Comparison of ENCODE assay signal across 32 mouse cellular contexts in the genomic region with DNA sequence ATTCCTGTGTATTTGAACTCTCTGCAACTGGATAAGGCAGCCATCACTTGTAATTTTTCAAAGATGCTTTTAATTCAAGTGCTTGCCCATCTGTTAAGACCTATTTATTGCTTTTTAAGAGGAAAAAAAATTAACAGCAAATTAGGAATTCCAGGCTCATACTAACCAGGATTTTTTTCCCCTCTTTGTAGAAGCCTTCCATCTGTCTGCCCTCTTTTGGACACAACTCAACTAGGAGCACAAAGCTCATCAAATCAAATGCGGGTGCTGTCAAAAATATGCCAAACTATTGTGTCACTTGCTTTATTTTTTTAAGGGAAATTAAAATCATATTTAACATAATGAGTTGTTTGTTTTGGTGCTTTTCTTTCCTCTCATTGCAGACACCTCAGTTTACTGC. TPM values are rescaled to one million over a fixed set of nuclear protein-coding genes. Genes with fewer than 3 reads are reported as not detected.
"Had no signal": no experiment of that assay in that cellular context is flagged by ENCODE, and none has a peak within 500 bp of the region (broad histone marks: within the 10 kb centered on the region; RNA-seq: fewer than 3 reads in every experiment).

No protein-coding gene starts in this region.

- H3K9ac ChIP-seq: liver, embryonic 13.5 days; midbrain, embryonic 12.5 days; neural tube, embryonic 13.5 days; stomach, embryonic 15.5 days had no signal

- H3K36me3 ChIP-seq: liver, embryonic 13.5 days; midbrain, embryonic 12.5 days; neural tube, embryonic 13.5 days; stomach, embryonic 15.5 days had no signal

- H3K27me3 ChIP-seq: liver, embryonic 13.5 days; midbrain, embryonic 12.5 days; neural tube, embryonic 13.5 days; stomach, embryonic 15.5 days had no signal

- DNase-seq: kidney, adult 18-20 months; kidney, adult 9 months; kidney, postnatal 14 days; kidney, postnatal 4 days; liver, embryonic 13.5 days; lung, adult 2 months; lung, postnatal 14 days; retina, postnatal 1 day; right cerebral cortex, postnatal 25 days; spleen, adult 18-20 months; thymus, postnatal 25 days had no signal

- H3K4me3 ChIP-seq: left cerebral cortex, adult 2 months; liver, embryonic 13.5 days; midbrain, embryonic 12.5 days; myocyte; neural tube, embryonic 13.5 days; stomach, embryonic 15.5 days had no signal

- H3K4me1 ChIP-seq: liver, embryonic 13.5 days; stomach, embryonic 15.5 days had no signal

- H3K9me3 ChIP-seq: liver, embryonic 13.5 days; midbrain, embryonic 12.5 days; neural tube, embryonic 13.5 days; stomach, embryonic 15.5 days had no signal

- H3K27ac ChIP-seq: left cerebral cortex, adult 2 months; liver, embryonic 13.5 days; macrophage; midbrain, embryonic 12.5 days; neural tube, embryonic 13.5 days; stomach, embryonic 15.5 days had no signal

- H3K4me2 ChIP-seq: liver, embryonic 13.5 days; midbrain, embryonic 12.5 days; neural tube, embryonic 13.5 days; stomach, embryonic 15.5 days had no signal

- ATAC-seq: intestine, embryonic 16.5 days; midbrain, embryonic 16.5 days had no signal

RNA-seq across cellular contexts. Expression of gene Gm6657, which starts 55.6 kb away (rescaled TPM):
- total RNA-seq: layer of hippocampus, postnatal 36 days; left cerebral cortex, adult 2 months; left cerebral cortex, postnatal 10 days; left cerebral cortex, postnatal 36 days; liver, adult 2 months; megakaryocyte, adult 5-6 weeks; monocyte, adult 5-6 weeks; neutrophil, adult 5-6 weeks had no signal
- polyA plus RNA-seq: intestine, embryonic 16.5 days; kidney, embryonic 16.5 days; limb, embryonic 11.5 days; limb, embryonic 14.5 days; liver, adult 2 months; liver, embryonic 13.5 days; liver, embryonic 16.5 days; lung, adult 2 months; lung, embryonic 16.5 days; macrophage; midbrain, embryonic 12.5 days; midbrain, embryonic 16.5 days; myocyte; neural tube, embryonic 13.5 days; stomach, embryonic 15.5 days; thymus, postnatal 0 days had no signal
